Mouse (Mus musculus) G1E (cell line): Measurements from ENCODE around the gene Olfr552. TPM values are rescaled to one million over a fixed set of nuclear protein-coding genes. Genes with fewer than 3 reads are reported as not detected.
"Not testable (repeated sequence)": the region's sequence is repeated elsewhere in the genome, so short reads cannot be mapped to it uniquely, and the experiment has no call there.

ENCODE experiments used
- ATAC-seq: 2 replicates; pipeline ENCODE4 v1.8.0; 2016; ENCODE audit warnings: mild to moderate bottlenecking; ENCODE audit not compliant: insufficient number of reproducible peaks, poor library complexity, low FRiP score, severe bottlenecking; ENCODE audit errors: extremely low read depth
- DNase-seq: peaks from one replicate; pipeline ENCODE4 v3.0.0; 2012; ENCODE audit warnings: low spot score
- H3K27me3 ChIP-seq: 2 replicates; pipeline ENCODE4 v1.6.1; 2012; ENCODE audit warnings: mild to moderate bottlenecking, low read length, inconsistent platforms; ENCODE audit not compliant: insufficient read depth
- H3K36me3 ChIP-seq: replicated peaks from 2 replicates; pipeline ENCODE3; 2012; ENCODE audit warnings: mild to moderate bottlenecking, inconsistent platforms
- H3K4me1 ChIP-seq: 2 replicates; pipeline ENCODE4 v1.6.1; 2012; ENCODE audit warnings: low read depth, low read length, inconsistent platforms, mixed read lengths; ENCODE audit not compliant: insufficient read depth
- H3K4me3 ChIP-seq: 2 replicates; pipeline ENCODE4 v1.5.1; 2012; ENCODE audit warnings: low read depth, mild to moderate bottlenecking, inconsistent platforms, low read length, moderate library complexity, mixed read lengths
- H3K9me3 ChIP-seq: replicated peaks from 2 replicates; pipeline ENCODE4 v1.6.1; 2012; ENCODE audit warnings: inconsistent platforms
- CTCF ChIP-seq: IDR thresholded peaks from 2 replicates; pipeline ENCODE4 v1.5.1; 2012; ENCODE audit warnings: low read depth, low read length, inconsistent platforms, mixed read lengths
- GATA1 ChIP-seq: IDR thresholded peaks from 2 replicates; pipeline ENCODE4 v1.6.1; 2012; ENCODE audit warnings: borderline replicate concordance, low read length, inconsistent platforms, mixed read lengths
- GATA2 ChIP-seq: IDR thresholded peaks from 2 replicates; pipeline ENCODE4 v1.6.1; 2012; ENCODE audit warnings: low read depth, low read length, inconsistent platforms, borderline replicate concordance
- POLR2AphosphoS5 ChIP-seq: IDR thresholded peaks from 2 replicates; pipeline ENCODE4 v1.6.1; 2012; ENCODE audit warnings: low read depth, low read length, inconsistent platforms; ENCODE audit not compliant: insufficient replicate concordance
- TAL1 ChIP-seq: conservative IDR thresholded peaks from 2 replicates; pipeline ENCODE4 v1.6.1; 2012; ENCODE audit warnings: low read depth, low read length, inconsistent platforms, mixed read lengths
- polyA plus RNA-seq: library from polyadenylated mRNA; stranded (reverse); fragments of >175 nt; gene quantifications from 2 replicates; pipeline ENCODE4 v1.2.3, GENCODE M21; 2012
- total RNA-seq, 2 experiments: library from RNA; stranded (forward) in 1 of 2; stranded (reverse) in 1 of 2; fragments of 200-1000 nt in 1 of 2; fragments of >200 nt in 1 of 2; fragmentation: Nextera tagmentation in 1 of 2; gene quantifications; 2 replicates each; pipeline ENCODE4 v1.2.3; 2014 to 2017

Olfr552 gene
- total and polyA plus RNA-seq, 3 experiments = 0.05 TPM; not detected in 2

DNA sequence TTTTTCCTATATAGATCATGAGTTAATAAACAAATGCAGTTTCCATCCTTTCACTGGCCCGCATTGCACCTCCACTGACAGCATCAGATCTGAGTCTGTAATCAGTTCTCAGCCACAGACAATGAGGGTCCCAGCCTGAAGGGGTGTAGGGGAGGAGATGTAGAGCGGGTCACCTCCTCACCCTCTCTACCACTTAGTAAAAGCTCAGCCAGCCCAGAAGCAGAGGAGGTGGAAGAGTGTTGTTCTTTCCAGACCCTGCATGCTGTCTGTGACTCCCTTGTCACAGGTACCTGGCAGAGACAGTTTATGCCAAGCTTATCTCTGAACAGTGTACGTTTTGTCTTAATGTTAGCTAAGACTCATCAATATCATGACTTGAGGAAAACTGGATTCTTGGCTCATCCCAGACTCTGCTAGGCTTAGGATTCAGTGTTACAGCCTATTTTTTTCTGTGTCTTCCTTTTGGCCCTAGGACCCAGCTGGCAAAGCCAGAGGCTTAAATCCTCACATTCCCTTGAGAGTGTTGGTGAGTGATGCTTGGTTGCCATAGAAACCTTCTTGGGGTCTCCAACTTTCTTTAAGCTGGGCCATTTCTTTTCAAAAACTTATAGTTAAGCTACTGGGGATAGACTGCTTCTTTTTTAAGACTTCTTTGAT lies 24.3 kb upstream of the Olfr552 start:
- no peaks in the 10 kb centered on the region for H3K4me1 ChIP-seq
- H3K4me3 ChIP-seq = no peak overlapping the region
- ATAC-seq (no peak), DNase-seq (no peak)
- TF ChIP-seq TAL1 (no peak), GATA1 (no peak), POLR2AphosphoS5 (no peak), CTCF (no peak), GATA2 (no peak)
- no peaks in the 10 kb centered on the region for H3K36me3 ChIP-seq
- no peaks in the 10 kb centered on the region for H3K9me3 ChIP-seq
- H3K27me3 ChIP-seq = peaks cover 9% of the 10 kb centered on the region

DNA sequence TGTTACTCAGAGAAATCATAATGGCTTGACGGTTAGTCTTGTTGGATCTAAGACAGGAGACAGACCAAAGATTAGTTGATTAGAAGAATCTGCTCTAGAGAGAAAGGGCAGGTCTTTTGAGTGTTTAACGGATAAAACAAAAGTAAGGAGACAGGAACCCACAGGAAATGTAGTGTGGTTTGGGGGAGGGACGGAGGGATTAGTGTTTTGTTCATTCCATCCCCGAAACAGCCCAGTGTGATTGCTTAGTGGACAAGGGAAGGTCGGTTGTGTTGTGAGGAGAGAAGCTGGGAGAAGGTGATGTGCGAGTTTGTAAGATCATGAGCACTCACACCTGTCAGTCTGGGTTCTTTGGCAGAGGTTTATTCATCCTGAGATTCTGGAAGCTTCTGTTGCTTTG lies 21.6 kb upstream of the Olfr552 start:
- no peak for DNase-seq
- Histone ChIP-seq H3K4me1 (no peaks in the 10 kb centered on the region), H3K36me3 (no peaks in the 10 kb centered on the region), H3K4me3 (no peak overlapping the region), H3K27me3 (peaks cover 12% of the 10 kb centered on the region), H3K9me3 (no peaks in the 10 kb centered on the region)
- no peak for TF ChIP-seq CTCF
- ATAC-seq = no peak

DNA sequence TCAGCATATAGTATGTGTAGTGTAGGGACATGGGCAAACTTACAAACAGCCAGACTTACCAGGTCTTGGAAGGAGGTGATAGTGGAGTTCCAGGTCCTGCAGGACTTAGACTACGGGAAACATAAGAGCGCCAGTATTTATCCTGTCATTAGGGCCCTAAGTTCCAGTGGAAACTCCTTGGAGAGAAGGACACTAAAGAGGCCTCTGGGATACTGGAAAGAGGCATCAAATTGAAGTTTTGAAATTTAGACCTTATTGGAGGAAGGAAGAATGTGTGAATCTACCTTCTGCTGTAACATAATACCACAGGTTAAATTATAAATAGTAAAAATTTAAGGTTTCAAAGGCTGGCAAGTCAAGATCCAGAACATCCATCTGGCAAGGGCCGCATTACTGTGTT lies 5.8 kb upstream of the Olfr552 start, which contains the start of gene Olfr551:
Gene Olfr551 (minus strand): TSS at position 101 of the 400 bp plus-strand sequence.
- Histone ChIP-seq H3K9me3 (no peaks in the 10 kb centered on the region), H3K36me3 (no peaks in the 10 kb centered on the region), H3K4me3 (no peak within 1 kb of the TSS), H3K4me1 (no peaks in the 10 kb centered on the region), H3K27me3 (no peaks in the 10 kb centered on the region)
- ATAC-seq (no peak), DNase-seq (no peak)
- TF ChIP-seq POLR2AphosphoS5 (no peak), CTCF (no peak), GATA1 (no peak), TAL1 (no peak)

DNA sequence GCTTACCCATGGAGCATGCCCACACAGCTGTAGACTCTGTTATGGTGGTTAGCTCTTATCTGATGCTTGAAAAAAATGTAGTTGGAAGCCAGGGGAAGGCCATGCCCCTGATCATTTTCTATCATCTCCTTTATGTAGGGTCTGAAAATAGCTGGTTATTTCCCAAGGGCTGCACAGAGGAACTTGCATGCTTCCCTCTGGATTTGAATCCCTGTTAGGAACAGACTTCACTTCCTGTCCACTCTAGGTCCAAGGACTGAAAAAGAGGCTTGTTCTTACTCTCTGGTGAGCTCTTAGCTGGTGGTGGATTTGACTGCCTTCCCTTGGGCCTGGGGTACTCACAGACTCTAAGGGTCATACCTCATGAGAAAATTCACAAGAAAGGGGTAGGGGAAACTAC lies 20.5 kb downstream of the Olfr552 start, which contains the start of gene Olfr553:
Gene Olfr553 (minus strand): TSS at position 101 of the 400 bp plus-strand sequence.
- Histone ChIP-seq H3K4me1 (no peaks in the 10 kb centered on the region), H3K27me3 (no peaks in the 10 kb centered on the region), H3K9me3 (no peaks in the 10 kb centered on the region), H3K36me3 (no peaks in the 10 kb centered on the region), H3K4me3 (no peak within 1 kb of the TSS)
- ATAC-seq = no peak
- TF ChIP-seq GATA2 (no peak), TAL1 (no peak), POLR2AphosphoS5 (no peak), CTCF (no peak), GATA1 (no peak)
- no peak for DNase-seq

DNA sequence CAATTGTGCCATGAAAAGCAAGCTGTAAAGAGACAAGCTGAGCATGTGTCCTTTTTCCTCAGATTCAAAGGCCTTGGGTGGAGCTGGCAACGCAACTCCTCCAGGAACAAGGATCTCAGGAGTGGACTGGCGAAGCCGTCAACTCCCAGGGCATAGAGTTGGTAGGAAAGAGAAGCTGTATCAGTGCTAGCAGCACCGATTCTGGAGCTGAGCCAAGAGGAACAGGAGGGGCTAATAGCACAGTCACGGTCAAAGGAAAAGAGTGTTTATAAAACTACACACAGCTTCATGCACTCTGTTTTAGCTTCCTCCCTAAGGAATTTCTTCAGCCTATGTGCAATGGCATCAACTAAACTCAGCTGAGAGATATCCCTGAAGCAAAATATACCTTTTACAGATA lies 22.0 kb downstream of the Olfr552 start:
- ATAC-seq = no peak

DNA sequence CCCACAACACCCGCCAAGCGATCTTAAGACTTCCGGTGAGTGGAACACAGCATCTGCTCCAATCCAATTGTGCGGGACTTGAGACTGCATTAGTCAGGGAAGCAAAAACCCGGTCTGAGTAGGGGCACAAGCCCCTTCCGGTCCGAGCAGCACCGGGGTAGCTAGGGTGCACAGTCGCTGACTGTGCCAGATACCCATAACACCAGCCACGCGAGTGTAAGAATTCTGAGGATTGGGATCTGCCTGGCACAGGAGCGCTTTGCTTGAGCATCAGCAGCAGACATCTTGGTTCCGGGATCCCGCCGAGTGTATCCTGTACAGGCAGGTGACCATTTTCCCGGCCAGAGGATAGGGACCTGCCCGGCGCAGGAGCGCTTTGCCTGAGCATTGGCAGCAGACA lies 22.8 kb downstream of the Olfr552 start:
- H3K9me3 ChIP-seq, DNase-seq, H3K4me1 ChIP-seq, H3K36me3 ChIP-seq, H3K4me3 ChIP-seq, H3K27me3 ChIP-seq, ATAC-seq: not testable (repeated sequence)

More for the DNA sequence above, 22.0 kb downstream of the Olfr552 start:
- TF ChIP-seq CTCF = no peak
- TF ChIP-seq TAL1 = no peak
- no peak for TF ChIP-seq POLR2AphosphoS5
- TF ChIP-seq GATA1 = no peak
- TF ChIP-seq GATA2 = no peak
- H3K36me3 ChIP-seq = no peaks in the 10 kb centered on the region
- H3K9me3 ChIP-seq = no peaks in the 10 kb centered on the region
- no peaks in the 10 kb centered on the region for H3K4me1 ChIP-seq
- H3K4me3 ChIP-seq = no peak overlapping the region
- DNase-seq = no peak
- no peaks in the 10 kb centered on the region for H3K27me3 ChIP-seq

DNA sequence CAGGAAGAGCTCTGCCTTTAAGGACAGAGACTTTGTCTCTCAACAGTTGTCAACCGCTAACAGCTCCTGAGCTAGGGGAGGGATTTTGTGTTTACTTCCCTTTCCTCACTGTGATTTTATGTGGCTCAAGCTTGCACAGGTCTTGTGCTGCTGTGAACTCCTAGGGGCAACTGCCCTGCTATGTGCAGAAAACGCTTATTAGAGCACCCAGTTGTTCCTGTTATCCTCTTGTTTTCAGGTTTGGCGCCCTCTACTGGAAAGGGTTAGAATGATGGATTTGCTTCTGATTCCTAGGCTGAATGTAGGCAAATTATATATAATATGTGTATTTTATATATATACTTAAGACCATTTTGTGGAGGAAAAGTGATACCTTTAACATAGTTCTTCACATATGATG lies 39.1 kb downstream of the Olfr552 start:
- H3K36me3 ChIP-seq = no peaks in the 10 kb centered on the region
- no peaks in the 10 kb centered on the region for H3K27me3 ChIP-seq
- H3K9me3 ChIP-seq = no peaks in the 10 kb centered on the region
- TF ChIP-seq POLR2AphosphoS5 (no peak), GATA2 (no peak), CTCF (0 out of 2 replicates have a peak, but pooled peaks have one; percentile 9), GATA1 (no peak), TAL1 (no peak)
- H3K4me1 ChIP-seq = no peaks in the 10 kb centered on the region
- no peak overlapping the region for H3K4me3 ChIP-seq
- ATAC-seq (no peak), DNase-seq (peak; percentile 2)
